Mouse (Mus musculus) small intestine, adult 2 months (tissue): ENCODE measurements around the gene Nfib.

Source experiments
- CTCF ChIP-seq: fragments of 200-500 bp; IDR thresholded peaks from 2 replicates; pipeline ENCODE4 v1.5.1; 2012; ENCODE audit warnings: low read depth, mild to moderate bottlenecking, control low read depth, inconsistent platforms, low read length, moderate library complexity, mixed read lengths; ENCODE audit not compliant: insufficient replicate concordance, insufficient read length; ENCODE audit errors: extremely low read depth
- POLR2A ChIP-seq: fragments of 200-500 bp; IDR thresholded peaks from 2 replicates; pipeline ENCODE4 v1.6.1; 2012; ENCODE audit warnings: low read depth, mild to moderate bottlenecking, control low read depth, inconsistent platforms, low read length, moderate library complexity

DNA sequence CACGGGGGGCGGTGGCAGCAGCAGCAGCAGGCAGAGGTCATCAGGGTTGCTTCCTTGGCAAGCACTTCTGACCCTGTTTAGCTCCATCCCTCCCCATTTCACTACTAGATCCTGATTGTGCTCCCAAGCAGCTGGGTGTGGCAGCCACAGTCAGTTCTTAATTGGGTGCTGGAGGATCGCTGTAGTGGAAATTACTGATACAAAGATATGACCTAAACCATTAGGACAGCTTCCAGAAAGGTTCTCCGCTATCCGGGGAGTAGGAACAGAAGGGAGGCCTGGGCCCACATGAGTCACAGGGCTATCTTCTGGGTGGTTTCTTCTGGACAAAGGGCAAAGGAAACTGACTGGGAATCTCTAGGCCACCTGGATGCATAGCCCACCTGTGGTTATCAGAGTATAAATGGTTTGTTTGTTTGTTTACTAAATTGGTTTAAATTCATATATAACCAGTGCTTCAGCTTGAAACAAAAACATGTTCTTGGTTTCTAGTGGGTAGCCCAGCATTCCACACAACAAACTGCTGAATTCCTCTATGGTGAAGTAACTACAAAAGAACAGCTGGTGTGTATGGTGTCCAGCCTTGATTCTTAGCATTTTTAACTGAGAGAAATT lies 64.4 kb downstream of the Nfib start:
- TF ChIP-seq CTCF, result no peak
- TF ChIP-seq POLR2A, result no peak
